Mouse (Mus musculus): ENCODE results near the gene Fam83c.

GRCm38 (mm10) chr2:155862573-155863300, 28.1 kb upstream of the Fam83c start:
- TF ChIP-seq CTCF (IDR thresholded peaks at IDR 0.05; ENCODE audit: insufficient read depth, low read depth, low read length) (no peak), POLR2A (IDR thresholded peaks at IDR 0.05; ENCODE audit: insufficient read depth, low read depth, low read length) (no peak)

Measured in olfactory bulb, adult 2 months (tissue).